Mouse (Mus musculus) cerebellum, postnatal 14 days (tissue): ENCODE results near the gene Arhgap25.
"Not testable (repeated sequence)": the region's sequence is repeated elsewhere in the genome, so short reads cannot be mapped to it uniquely, and the experiment has no call there.

Experiments used
- DNase-seq, 2 experiments: peaks; one replicate each; pipeline ENCODE4 v3.0.0; 2021; ENCODE audit warnings: mixed read lengths in 2 of 2

Gene Arhgap25

DNA sequence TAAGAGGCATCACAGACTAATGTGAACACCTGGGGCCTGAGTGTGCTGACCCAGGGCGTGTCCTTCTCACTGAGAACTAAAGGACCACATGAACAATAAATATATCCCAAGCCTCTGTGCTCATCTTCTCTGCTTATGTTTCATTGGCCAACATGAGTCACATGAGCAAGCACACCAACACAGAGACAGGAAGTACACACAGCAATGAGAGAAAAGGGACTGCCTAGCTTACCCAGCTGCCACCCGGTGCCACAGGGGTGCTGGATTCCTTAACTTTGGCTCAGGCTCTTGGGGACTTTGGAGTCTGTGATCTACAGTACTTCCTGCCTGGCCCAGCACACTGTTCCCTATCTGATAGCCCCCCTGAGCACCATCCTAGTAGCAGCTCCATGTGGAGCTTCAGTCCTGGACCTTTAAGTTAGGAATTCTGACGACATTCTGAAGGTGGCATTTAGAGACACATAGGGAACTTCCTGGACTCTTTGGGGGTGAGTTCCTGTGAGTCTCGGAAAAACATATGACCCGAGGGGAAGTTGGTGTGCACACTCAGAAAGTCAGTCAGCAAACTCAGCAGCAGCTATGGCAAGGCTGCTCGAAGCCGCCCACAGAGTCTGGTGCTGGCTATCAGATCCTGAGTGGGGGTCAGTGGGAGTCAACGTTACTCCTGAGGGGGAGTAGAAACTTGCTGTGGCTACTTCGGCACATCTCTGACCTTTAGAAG, 2.0 kb upstream of the Arhgap25 start:
- DNase-seq = no peak

DNA sequence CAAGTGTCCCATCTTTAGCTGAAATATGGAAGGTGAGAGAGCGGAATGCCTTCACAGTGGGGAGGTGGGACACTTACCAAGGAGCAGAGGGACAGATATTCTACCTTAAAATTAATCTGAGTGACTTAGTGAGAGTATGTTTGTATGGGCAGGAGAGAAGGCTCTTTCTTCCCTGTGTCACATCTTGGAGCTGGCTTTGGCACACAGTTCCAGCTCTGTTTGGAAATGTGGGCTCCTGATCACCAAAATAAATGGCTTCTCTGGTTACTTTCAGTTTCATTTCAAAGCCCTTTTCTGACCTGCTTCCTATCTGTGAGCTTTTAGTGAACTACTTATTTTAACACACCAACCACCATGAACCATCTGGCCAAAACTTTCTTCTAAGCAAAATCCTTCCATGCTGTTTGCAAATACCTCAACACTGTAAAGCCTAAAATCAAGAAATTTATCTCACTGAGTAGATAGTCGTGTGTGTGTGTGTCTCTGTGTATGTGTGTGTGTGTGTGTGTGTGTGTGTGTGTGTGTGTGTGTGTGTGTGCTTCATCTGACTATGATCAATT, 1.5 kb downstream of the Arhgap25 start:
- DNase-seq = no peak

DNA sequence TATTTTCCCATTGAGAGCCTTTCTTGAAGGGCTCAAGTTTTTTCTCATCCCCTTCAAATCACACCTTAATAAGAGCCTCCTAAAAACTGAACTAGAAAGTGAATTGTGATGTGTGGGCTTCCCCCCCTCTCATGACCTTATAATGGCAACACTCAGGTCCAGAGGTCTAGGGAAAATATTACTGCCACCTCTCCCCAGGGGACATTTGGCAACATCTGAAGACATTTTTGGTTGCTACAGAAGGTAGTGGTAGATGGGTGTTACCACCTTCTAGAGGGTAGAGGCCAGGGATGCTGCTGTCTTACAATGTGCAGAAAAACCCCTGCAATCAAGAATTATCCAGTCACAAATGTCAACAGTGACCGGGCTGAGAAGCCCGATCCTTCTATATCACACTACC, 2.7 kb downstream of the Arhgap25 start:
- no peak for DNase-seq

DNA sequence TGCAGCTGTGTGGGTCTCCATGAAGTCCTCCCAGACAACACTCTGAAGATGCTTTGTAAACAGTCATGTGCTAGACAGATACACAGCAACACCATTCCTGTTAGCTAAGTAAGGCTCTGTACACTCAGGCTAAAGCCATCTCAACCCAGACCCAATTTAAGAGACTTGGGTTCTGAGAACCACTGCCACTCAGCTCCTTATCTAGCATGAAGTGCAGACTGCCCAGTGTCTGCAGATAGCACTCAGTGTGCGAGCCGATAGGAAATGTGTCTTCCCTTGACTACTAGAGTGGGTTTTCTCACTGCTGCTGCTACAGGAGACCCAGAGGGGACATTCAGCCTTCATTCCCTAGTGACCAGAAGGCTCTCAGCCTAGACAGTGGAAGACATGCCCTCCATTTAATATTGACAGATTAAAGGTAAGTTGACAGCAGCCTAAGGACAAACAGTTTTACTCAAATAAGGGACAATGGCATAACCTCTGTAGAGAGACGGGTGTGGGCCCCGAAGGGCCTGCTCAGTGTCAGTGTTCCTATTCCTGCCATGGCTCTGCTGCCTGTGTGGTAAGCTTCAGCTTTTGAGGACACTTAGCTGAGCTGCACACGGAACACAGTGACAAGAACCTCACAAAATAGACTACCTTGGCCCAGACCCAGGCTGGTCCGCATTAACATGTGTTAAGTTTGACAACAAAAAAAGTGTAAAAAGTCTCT, 5.1 kb downstream of the Arhgap25 start:
- DNase-seq = no peak

DNA sequence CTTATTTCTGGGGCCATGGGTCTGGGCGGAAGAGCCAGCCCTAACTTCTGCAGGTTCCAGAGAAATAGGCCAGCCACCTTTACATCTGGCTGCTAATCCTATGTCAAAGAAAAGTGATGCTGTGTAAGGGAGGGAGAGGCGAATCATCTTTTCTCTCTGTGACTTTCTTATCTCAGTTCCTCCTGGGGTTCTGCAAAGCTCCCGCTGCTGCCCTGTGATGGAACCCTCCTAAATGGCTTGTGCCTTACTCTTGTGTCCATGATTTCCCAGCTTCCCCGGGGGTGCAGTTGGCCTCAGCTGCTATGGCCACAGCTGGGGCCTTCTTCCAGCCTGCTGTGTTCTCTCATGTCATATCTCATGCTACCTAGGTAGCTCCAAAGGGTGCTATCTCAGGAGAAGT, 5.7 kb downstream of the Arhgap25 start:
- no peak for DNase-seq

DNA sequence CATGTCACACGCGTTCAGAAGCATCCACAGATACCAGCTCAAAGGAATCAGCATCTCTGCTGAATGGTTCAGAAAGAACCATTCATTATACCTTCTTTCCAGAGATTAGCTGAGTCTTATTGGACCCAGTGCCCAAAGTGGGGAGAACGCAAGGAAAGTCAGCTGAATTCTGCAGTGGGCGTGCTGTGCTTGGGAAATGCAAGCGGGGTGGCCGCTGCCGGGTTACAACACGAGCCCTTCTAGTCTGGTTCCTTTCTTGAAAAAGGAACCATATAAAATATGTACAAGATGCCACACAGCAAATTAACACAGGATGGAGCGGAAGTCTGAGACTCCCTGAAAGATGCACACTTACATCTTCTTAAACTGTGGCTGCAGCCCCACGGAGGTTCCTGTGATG, 7.9 kb downstream of the Arhgap25 start:
- no peak for DNase-seq

DNA sequence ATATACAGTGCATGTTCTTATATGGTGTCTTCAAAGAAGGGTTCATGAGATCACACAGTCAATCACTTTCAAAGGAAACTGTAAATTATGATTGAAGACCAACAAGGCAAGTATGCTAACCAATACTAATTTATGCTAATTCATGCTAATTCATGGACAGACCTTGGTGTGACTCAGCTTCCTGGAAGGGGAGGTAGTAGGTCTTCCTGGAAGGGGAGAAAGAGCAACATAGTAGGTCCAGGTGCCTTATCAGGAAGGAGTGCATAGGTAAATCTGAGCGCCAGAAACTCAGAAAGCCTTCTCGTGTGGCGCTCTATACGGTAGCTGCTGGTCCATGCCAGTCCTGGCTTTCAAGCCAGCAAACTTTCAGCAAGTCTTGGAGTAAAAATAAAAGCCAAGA, 8.8 kb downstream of the Arhgap25 start:
- DNase-seq = no peak

DNA sequence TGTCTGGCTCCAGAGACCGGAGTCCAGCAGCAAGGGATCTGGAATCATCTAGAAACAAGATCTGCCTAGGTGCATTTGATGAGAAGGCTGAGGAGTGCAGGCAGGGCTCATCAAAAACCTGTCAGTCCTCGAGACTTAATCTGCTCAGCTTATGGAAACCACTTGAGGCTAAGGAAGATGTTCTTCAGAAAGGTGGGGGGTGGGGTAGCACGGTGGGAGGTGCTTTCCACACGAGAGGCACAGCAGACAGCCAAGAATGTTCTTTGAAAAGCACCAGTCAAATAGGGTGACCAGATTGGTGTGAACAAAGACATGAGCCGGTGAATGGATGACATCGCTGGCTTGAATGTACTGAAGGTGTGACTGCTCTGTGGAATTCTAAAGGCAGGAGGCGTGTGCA, 9.3 kb downstream of the Arhgap25 start:
- DNase-seq = no peak

DNA sequence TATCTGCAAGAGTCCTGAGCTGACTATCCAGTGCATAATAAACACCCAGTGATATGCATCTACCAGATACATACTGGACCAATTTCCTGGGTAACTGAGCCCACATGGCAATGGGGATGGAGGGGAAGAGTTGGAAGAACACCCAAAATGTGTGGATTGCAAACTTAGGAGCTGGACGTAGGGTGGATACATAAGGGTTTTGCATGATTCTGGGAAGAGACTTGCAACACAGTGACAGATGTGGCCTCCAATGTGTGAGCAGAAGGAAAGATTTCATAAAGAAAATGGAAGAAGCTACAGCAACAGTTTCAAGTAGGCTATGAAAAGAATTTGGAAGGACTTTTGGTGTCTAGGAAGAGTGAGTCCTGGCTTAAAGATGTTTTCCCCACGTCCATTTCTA, 10.0 kb downstream of the Arhgap25 start:
- DNase-seq = no peak

DNA sequence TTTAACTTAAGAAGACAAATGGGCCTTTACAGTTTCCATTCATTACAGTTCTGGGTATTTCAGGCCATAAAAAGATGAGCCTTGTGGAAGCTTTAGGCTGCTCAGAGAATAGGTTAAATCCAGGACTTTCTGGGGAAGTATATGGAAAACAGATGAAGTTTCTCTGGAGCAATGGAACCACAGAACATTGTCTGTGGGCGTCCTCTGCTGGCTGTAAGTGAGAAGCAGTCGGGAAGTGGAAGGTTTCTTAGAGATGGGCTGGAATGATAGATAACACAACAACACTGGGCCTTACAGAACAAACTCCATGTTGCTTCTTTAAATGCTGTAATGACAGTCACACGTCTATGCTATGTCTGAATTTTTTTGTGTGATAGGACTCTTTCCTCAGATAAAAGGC, 10.8 kb downstream of the Arhgap25 start:
- peak; percentile 72 to 78 for DNase-seq

DNA sequence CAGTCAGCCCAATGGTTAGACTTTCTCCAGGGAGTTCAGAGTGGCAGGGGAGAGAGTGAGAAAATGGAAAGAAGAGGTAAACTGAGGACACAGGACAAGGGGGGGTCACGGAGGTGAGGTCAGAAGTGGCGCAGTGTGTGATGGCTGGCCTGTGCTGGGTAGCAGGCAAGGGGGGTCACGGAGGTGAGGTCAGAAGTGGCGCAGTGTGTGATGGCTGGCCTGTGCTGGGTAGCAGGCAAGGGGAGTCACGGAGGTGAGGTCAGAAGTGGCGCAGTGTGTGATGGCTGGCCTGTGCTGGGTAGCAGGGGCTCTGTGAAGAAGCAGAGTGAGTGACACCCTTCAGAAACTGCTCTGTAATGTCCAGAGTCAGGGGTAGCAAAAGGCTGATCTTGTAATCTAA, 11.4 kb downstream of the Arhgap25 start:
- not testable (repeated sequence) for DNase-seq

DNA sequence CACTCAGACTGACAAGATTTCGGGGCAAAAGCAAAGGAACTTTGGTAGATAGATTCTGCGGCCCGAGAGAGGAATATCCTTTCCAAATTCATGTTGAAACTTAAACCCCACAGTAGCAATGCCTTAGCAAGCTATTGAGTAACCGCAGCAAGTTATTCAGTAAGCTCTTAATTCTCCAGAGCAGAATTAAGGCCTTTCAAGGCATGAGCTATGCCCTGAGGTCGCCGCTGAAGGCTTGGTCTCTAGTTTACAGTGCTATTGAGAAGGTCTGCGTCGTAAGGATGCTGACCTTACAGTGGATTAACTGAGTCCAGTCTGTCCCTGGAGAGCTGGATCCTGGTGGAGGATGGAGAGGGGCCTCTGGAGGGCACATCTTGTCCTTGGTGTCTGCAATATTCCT, 12.5 kb downstream of the Arhgap25 start:
- DNase-seq = no peak

DNA sequence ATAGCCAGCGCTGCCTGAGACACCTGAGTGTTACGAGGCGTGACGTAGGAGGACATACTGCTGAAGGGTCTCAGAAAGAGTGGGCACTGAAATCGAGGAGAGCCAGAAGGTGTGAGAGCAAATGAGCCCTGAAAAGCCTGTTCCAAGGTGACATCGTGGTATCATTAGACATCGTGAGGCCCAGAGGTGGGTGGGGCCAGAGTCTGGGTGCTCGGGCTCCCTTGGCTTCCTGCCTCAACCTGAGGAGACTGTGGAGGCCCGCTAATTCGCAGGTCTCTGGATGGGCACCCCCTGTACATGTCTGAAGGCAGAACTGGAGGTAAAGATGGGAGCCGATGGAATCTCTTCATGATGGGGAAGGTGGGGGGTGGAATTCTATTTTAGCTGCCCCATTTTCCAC, 13.2 kb downstream of the Arhgap25 start:
- no peak for DNase-seq

DNA sequence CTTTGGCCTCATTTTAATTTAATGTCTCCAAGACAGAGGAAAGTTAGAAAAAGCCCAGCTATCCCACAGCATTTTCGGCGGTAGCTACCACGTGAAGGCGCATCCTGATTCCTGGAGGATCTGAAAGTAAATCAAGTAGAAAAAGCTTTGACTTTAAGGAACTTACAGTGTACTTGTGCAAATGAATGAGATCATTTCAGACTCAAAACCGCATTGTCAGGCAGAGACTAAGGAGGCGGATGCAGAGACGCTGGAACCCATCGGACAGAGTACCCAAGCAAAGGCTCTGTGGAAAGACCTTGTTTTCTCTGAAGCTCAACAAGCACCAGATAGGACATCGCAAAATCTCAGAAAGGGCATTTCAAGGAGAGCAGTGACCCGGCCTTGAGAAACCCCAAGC, 14.4 kb downstream of the Arhgap25 start:
- DNase-seq = no peak

DNA sequence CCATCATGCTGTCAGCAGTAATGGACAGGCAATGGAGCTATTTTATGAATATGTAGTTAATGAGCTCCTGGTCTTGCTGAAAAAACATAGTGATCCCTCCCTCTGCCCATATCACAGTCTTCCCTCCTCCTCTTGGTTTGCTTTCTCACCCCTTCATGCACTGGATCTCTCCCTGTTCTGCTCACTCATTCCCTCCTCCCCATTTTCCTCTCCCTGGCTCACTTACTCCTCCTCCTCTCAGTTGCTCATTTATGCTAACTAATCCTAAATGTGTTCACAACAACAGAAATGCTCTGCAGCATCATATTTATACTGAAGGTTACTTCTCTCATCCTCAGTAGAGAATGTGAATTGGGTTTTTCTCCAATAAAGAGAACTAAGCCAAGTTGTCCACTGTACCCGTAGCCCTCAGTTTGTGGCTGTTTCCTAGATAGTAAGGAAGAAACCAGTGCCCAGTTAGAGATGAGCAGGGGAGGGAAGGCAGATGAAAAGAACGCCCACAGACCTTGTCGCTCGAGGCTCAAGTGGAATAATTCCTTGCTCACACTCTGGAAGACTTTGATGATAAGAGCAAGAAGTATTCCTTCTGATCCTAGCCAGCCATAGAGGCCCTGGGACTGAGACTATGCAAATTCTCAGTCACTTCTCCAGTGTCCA, 15.2 kb downstream of the Arhgap25 start:
- DNase-seq = no peak

DNA sequence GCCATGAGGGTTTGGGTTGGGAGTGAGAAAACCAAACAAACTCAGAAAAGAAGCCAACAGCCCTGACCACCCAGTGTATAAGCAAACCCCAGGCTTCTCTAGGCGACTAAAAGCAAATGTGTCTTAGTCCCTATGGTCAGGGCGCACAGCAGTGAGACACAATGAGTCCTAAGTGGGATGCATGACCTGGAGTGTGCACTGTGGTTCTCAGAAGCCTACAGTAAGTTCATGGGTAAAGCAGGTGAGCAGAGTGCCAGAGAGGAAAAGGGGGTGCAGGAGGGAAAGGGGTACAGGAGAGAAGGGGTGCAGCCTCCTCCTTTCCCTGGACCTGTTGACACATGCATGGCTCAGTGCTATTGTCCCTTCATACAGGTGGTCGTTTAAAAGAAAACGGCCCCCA, 18.7 kb downstream of the Arhgap25 start:
- no peak for DNase-seq

DNA sequence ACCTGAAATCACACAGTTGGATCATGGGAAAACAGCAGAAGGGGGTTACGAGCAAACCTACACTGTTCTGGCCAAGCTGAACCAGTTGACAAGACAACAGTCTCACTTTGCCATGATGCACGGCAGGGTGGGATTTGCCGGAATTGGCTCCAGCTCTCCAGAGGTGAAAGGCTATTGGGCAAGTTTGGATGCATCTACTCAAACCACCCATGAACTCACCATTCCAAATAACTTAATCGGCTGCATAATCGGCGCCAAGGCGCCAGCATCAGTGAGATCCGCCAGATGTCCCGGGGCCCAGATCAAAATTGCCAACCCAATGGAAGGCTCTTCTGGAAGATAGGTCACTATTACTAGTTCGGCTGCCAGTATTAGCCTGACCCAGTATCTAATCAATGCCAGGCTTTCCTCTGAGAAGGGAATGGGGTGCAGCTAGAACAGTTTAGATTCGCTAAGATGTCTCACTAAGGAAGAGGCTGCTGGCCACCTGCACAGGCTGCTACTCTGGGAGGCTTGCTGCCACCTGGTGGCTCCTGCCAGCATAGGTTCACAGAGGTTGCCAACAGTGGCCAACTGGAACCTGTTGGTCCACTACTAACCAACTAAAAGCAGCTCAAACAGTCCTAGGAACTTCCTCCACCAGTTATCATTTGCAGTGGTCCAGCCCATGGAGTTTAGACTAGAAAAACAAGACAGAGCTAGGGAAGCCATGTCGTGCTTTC, 19.9 kb downstream of the Arhgap25 start:
- peak; percentile 91 to 92 for DNase-seq

DNA sequence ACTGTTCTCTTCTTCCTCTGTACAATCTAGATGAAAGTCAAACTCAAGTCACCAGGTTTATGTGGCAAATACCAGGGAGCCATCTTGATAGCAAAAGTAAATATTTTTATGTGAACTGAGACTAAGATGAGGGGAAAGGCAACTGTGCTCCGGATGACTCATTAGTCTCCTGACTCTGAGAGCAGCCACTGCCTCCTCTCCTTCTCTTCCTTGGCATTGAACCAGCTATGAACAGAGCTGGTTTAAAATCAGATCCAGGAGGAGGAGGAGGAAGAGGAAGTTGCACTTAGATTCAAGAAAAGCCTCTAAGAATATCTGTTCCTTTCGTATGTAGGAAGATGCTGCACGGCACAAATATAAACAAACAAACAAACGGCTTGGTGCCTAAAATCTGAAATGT, 22.1 kb downstream of the Arhgap25 start:
- DNase-seq = no peak

DNA sequence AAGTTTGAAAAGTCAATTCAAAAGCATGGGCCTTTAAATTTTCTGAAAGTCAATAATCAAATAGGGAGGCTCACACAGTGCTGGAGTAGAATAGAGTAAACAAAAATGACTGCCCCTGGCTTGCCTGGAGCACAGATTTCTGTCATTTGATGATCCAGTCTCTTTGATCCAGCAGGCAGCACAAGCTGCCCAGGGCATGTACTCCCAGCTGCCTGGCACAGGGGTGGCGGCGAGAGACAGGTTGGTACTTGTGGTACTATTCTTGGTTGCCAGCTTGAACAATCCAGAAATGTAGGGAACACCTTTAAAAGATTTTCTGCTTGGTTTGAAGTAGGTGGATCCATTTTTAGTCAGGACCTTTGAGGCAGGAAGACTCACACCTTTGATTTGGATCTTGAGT, 23.3 kb downstream of the Arhgap25 start:
- DNase-seq = no peak

DNA sequence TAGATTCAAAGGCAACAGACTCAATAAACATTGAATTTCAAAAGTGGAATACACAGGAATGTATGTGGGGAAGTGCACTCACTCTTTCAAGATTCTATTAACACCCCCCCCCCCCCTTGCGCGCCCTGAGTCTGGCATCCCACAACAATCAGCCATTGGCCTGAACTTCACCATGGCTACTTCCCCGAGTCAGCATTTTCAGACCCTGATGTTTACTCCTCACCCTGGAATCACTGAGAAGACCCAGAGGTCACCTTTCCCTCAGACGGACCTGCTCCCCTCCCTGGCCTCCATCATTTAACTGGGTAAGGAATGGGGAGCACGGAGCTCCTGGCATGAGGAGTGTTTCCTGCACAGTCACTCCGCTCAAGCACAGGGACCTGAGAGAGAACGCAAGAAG, 28.2 kb downstream of the Arhgap25 start:
- no peak for DNase-seq

DNA sequence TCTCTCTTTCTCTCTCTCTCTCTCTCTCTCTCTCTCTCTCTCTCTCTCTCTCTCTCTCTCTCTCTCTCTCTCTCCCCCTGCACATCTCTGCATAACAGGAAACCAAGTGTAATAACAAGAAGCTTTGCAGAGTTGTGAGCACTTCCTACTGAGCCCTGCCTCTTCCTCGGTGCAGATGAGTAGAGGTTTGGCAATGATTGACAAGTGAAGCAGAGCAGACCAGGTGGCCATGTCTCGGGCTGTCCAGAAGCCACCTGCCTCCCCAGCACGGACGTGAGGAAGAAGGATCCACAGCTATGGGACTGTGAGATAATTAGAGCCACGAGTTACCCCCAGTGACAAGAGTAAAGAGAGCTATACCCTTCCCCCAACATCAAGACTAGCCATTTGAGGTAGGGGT, 29.1 kb downstream of the Arhgap25 start:
- no peak for DNase-seq

DNA sequence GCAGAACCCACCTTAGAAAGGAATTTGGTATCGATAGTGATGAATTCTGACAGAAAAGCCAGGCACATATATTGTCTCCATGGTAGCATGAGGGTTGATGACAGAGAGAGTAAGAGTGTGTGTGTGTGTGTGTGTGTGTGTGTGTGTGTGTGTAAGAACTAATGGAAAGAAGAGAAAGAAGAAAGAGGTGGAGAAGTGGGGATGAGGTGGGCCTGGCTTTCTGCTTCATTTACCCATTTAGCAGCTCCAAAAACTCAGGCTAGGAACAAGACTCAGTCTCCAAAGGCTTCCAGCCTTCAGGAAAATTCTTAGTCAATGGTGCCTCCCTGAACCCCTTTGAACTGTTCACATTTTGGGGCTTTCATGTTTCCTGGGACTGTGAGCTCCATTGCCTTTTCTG, 29.5 kb downstream of the Arhgap25 start:
- DNase-seq = no peak

DNA sequence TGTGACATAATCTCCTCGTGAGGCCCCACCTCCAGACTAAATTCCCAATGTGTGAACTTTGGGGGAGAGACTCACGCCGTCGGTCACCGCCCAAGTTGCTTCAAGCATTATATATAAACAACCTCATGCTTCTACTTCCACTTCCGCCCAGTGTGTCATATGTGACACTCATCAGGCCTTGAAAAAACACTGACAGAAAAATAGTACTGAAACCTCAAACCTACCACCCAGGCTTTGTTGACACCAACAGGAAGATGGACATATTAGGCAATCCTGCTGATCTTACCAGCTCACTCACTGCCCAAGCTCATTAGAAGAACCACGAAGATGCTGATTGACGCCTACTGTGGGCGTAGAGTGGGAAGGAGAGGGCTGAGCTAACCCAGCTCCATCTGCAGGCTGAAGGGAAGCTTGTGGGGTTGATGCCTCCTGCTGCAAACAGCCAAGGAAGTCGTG, 30.2 kb downstream of the Arhgap25 start:
- no peak for DNase-seq
